Mouse (Mus musculus) hindbrain, postnatal 0 days (tissue): ENCODE data around the gene Gpd2. TPM values are rescaled to one million over a fixed set of nuclear protein-coding genes. Genes with fewer than 3 reads are reported as not detected.

Experiments
- ATAC-seq: fragments of 200-750 bp; cut with Nextera tagmentation; 2 replicates; pipeline ENCODE4 v1.8.0; 2017; ENCODE audit warnings: mild to moderate bottlenecking, moderate TSS enrichment, moderate library complexity
- DNase-seq: peaks from one replicate; pipeline ENCODE4 v3.0.0-alpha.2; 2015; ENCODE audit warnings: low spot score
- H3K27ac ChIP-seq: fragments of 300-500 bp; sonication (generic); 2 replicates; pipeline ENCODE4 v1.5.1; 2014; ENCODE audit warnings: mild to moderate bottlenecking
- H3K27me3 ChIP-seq: fragments of 300-500 bp; sonication (generic); 2 replicates; pipeline ENCODE4 v1.6.1; 2014; ENCODE audit warnings: low read length, mixed read lengths; ENCODE audit not compliant: insufficient read depth
- H3K36me3 ChIP-seq: fragments of 300-500 bp; sonication (generic); 2 replicates; pipeline ENCODE4 v1.6.1; 2014; ENCODE audit warnings: low read length, mixed read lengths; ENCODE audit not compliant: insufficient read depth
- H3K4me1 ChIP-seq: fragments of 300-500 bp; sonication (generic); 2 replicates; pipeline ENCODE4 v1.6.1; 2014; ENCODE audit warnings: antibody characterized with exemption, low read length, mixed read lengths; ENCODE audit not compliant: insufficient read depth
- H3K4me2 ChIP-seq: fragments of 300-500 bp; sonication (generic); 2 replicates; pipeline ENCODE4 v1.6.1; 2014; ENCODE audit warnings: low read depth, mild to moderate bottlenecking, low read length, moderate library complexity, mixed read lengths
- H3K4me3 ChIP-seq: fragments of 300-500 bp; sonication (generic); 2 replicates; pipeline ENCODE4 v1.5.1; 2014; ENCODE audit warnings: low read length
- H3K9ac ChIP-seq: fragments of 300-500 bp; sonication (generic); replicated peaks from 2 replicates; pipeline ENCODE4 v1.6.1; 2014; ENCODE audit warnings: mild to moderate bottlenecking, low read length, moderate library complexity, mixed read lengths
- H3K9me3 ChIP-seq: fragments of 300-500 bp; sonication (generic); 2 replicates; pipeline ENCODE4 v1.6.1; 2016; ENCODE audit warnings: low read length, mixed read lengths
- CTCF ChIP-seq: IDR thresholded peaks from 2 replicates; pipeline ENCODE4 v1.5.1; 2016; ENCODE audit warnings: antibody characterized with exemption, control low read depth, low read depth
- WGBS: fragments of 180-500 bp; shearing (Covaris S2); extraction: QIAGEN DNeasy Blood & Tissue Kit; methylation state at CpG from one replicate; pipeline ENCODE4 v1.1.7; 2014; 5-methylcytosine and 5-hydroxymethylcytosine counted together
- polyA plus RNA-seq: library from polyadenylated mRNA; unstranded; fragments of >200 nt; fragmentation: Nextera tagmentation; extraction: Ambion mirVana; gene quantifications from 2 replicates; pipeline ENCODE4 v1.2.1, GENCODE M21; 2015
- total RNA-seq: library from RNA; depleted of rRNA; stranded (reverse); fragments of >200 nt; gene quantifications from 2 replicates; pipeline ENCODE4 v1.2.3, GENCODE M21; 2014; rRNA removed

The Gpd2 gene
- total and polyA plus RNA-seq, 2 experiments from 2014 or later: 31.5 to 38.8 TPM

- H3K27me3 ChIP-seq: no peaks in the 10 kb centered on the region
- DNase-seq (no peak), ATAC-seq (no peak)
- H3K9me3 ChIP-seq: no peaks in the 10 kb centered on the region
- no peak overlapping the region for H3K27ac ChIP-seq
- H3K4me3 ChIP-seq: no peak overlapping the region
- 85% methylated on average over 4 of the region's 4 CpGs for WGBS
- no peak for TF ChIP-seq CTCF
- no peaks in the 10 kb centered on the region for H3K36me3 ChIP-seq
- H3K4me1 ChIP-seq: no peaks in the 10 kb centered on the region
- H3K9ac ChIP-seq: no peak overlapping the region
- no peak overlapping the region for H3K4me2 ChIP-seq
Measured at GRCm38 (mm10) chr2:57407414-57408019, 170.1 kb downstream of the Gpd2 start.

- H3K27me3 ChIP-seq: no peaks in the 10 kb centered on the region
- H3K4me1 ChIP-seq: no peaks in the 10 kb centered on the region
- WGBS: 90% methylated on average over 4 of the region's 4 CpGs
- H3K4me3 ChIP-seq: no peak overlapping the region
- no peak overlapping the region for H3K27ac ChIP-seq
- ATAC-seq (no peak), DNase-seq (no peak)
- no peak for TF ChIP-seq CTCF
- H3K36me3 ChIP-seq: no peaks in the 10 kb centered on the region
- H3K4me2 ChIP-seq: no peak overlapping the region
- no peak overlapping the region for H3K9ac ChIP-seq
- H3K9me3 ChIP-seq: no peaks in the 10 kb centered on the region
Measured at GRCm38 (mm10) chr2:57408413-57408812, 171.0 kb downstream of the Gpd2 start.

- ATAC-seq (no peak), DNase-seq (no peak)
- no peak for TF ChIP-seq CTCF
- 94% methylated on average over 2 of the region's 2 CpGs for WGBS
- no peak overlapping the region for H3K9ac ChIP-seq
- H3K36me3 ChIP-seq: no peaks in the 10 kb centered on the region
- H3K4me2 ChIP-seq: no peak overlapping the region
- H3K27me3 ChIP-seq: no peaks in the 10 kb centered on the region
- no peak overlapping the region for H3K4me3 ChIP-seq
- H3K4me1 ChIP-seq: no peaks in the 10 kb centered on the region
- no peak overlapping the region for H3K27ac ChIP-seq
- no peaks in the 10 kb centered on the region for H3K9me3 ChIP-seq
Measured at GRCm38 (mm10) chr2:57411551-57411950, 174.1 kb downstream of the Gpd2 start.

- no peak for ATAC-seq
- no peak for DNase-seq
- WGBS: 84% methylated on average over 9 of the region's 9 CpGs
- no peaks in the 10 kb centered on the region for H3K9me3 ChIP-seq
- H3K4me2 ChIP-seq: no peak overlapping the region
- no peaks in the 10 kb centered on the region for H3K36me3 ChIP-seq
- H3K27me3 ChIP-seq: no peaks in the 10 kb centered on the region
- H3K4me1 ChIP-seq: no peaks in the 10 kb centered on the region
- H3K4me3 ChIP-seq: no peak overlapping the region
- TF ChIP-seq CTCF: no peak
- H3K27ac ChIP-seq: no peak overlapping the region
- no peak overlapping the region for H3K9ac ChIP-seq
Measured at GRCm38 (mm10) chr2:57414550-57415160, 177.2 kb downstream of the Gpd2 start.

- H3K27me3 ChIP-seq: no peaks in the 10 kb centered on the region
- no peak overlapping the region for H3K9ac ChIP-seq
- H3K27ac ChIP-seq: no peak overlapping the region
- TF ChIP-seq CTCF: no peak
- ATAC-seq (no peak), DNase-seq (no peak)
- no peaks in the 10 kb centered on the region for H3K9me3 ChIP-seq
- no peaks in the 10 kb centered on the region for H3K36me3 ChIP-seq
- 23% methylated on average over 1 of the region's 1 CpGs for WGBS
- H3K4me3 ChIP-seq: no peak overlapping the region
- H3K4me2 ChIP-seq: no peak overlapping the region
- H3K4me1 ChIP-seq: no peaks in the 10 kb centered on the region
Measured at GRCm38 (mm10) chr2:57416711-57417110, 179.3 kb downstream of the Gpd2 start.

Other genes starting within 250 kb of the Gpd2 start
- 8.5 and 8.7 TPM in 2 replicates for gene Nr4a2, start 113.6 kb upstream of the Gpd2 start, total RNA-seq
- 8.6 and 11.2 TPM in 2 replicates for gene Nr4a2, start 113.6 kb upstream of the Gpd2 start, polyA plus RNA-seq